In the genomic region with DNA sequence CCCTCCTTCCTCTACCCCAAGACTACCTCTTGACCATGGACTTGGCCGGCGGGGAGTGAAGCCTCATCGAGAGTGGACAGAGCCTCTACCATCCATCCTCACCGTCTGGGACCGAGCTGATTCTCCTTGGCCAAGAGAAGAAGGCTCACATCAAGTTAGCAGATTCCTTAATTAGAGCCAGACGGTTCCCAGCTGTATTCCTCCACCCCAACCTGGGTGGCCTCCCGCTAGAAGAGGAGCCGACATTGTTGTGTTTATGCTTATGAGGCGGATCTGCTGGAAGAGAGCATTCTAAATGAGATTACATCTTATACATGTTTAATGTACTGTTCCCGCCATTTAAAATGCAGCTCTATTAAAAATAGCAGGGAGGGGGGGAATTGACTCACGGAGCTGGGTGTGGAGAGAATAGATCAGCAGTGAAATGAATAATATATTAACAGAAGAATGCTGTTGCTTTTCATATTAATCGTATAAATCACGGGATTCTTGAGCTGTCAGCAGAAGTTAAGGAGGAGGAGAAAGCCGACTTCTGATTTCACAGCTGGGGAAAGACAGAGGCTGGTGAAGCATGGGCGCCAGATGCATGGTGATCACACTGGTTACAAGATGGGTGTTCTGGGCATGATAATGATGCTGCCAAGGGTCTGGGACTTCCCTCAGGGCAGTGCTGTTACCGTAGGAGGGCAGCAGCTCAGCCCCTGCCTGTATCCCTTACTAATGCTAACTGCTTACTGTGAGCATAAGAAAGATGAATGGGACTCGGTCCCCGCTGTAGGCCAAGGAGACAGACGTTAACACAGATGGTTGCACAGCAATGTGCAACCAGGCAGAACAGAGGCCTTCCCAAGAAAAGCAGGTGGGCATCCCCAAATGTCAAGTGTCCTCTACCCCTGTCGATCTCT, we compare ENCODE assay signal across 9 mouse cellular contexts. TPM values are rescaled to one million over a fixed set of nuclear protein-coding genes. Genes with fewer than 3 reads are reported as not detected.
DNase-seq lines count a peak whose midpoint lies in the region; ATAC-seq lines count a peak whose summit lies in the region.
"Had no signal": no experiment of that assay in that cellular context is flagged by ENCODE, and none has a peak within 500 bp of the region (broad histone marks: within the 10 kb centered on the region; RNA-seq: fewer than 3 reads in every experiment).

No protein-coding gene starts in this region.

- intact Hi-C loops in gastrocnemius, postnatal 14 days (cut with DNase I; ENCODE audit: low total_unique reads) = no loop called here

- H3K36me3 ChIP-seq in forebrain, embryonic 12.5 days (replicated peaks) = no peaks in the 10 kb centered on the region
- H3K36me3 ChIP-seq in forebrain, embryonic 11.5 days (ENCODE audit: control insufficient read depth, insufficient read depth, low read length) = no peaks in the 10 kb centered on the region
- H3K36me3 ChIP-seq in forebrain, embryonic 16.5 days (ENCODE audit: control insufficient read depth, insufficient read depth) = no peaks in the 10 kb centered on the region
- no peaks in the 10 kb centered on the region for H3K36me3 ChIP-seq in midbrain, embryonic 12.5 days

- 52% methylated on average over 20 of the region's 20 CpGs for WGBS in forebrain, embryonic 12.5 days
- 65% methylated on average over 20 of the region's 20 CpGs for WGBS in forebrain, embryonic 11.5 days
- WGBS in forebrain, embryonic 16.5 days = 31% methylated on average over 20 of the region's 20 CpGs
- 49% methylated on average over 20 of the region's 20 CpGs for WGBS in midbrain, embryonic 12.5 days

- ATAC-seq in forebrain, embryonic 12.5 days (ENCODE audit: low FRiP score) = peak; percentile 41; the same call in 1 of the 2 replicates
- ATAC-seq in forebrain, embryonic 11.5 days (replicated peaks; ENCODE audit: low FRiP score) = no peak
- peak; percentile 82 for ATAC-seq in forebrain, embryonic 16.5 days
- peak; percentile 74 for ATAC-seq in midbrain, embryonic 12.5 days (ENCODE audit: low FRiP score, low read depth)

- H3K4me3 ChIP-seq in forebrain, embryonic 12.5 days (replicated peaks) = no peak overlapping the region
- H3K4me3 ChIP-seq in forebrain, embryonic 11.5 days (ENCODE audit: low read depth, low read length) = no peak overlapping the region
- H3K4me3 ChIP-seq in forebrain, embryonic 16.5 days (replicated peaks; ENCODE audit: low read length) = no peak overlapping the region
- H3K4me3 ChIP-seq in midbrain, embryonic 12.5 days = no peak overlapping the region

- H3K9ac ChIP-seq in forebrain, embryonic 12.5 days = no peak overlapping the region
- H3K9ac ChIP-seq in forebrain, embryonic 11.5 days (ENCODE audit: low read length) = no peak overlapping the region
- no peak overlapping the region for H3K9ac ChIP-seq in forebrain, embryonic 16.5 days (replicated peaks; ENCODE audit: low read depth, low read length)
- no peak overlapping the region for H3K9ac ChIP-seq in midbrain, embryonic 12.5 days (replicated peaks)

- H3K4me1 ChIP-seq in forebrain, embryonic 12.5 days = peaks cover 11% of the 10 kb centered on the region
- H3K4me1 ChIP-seq in forebrain, embryonic 11.5 days (replicated peaks; ENCODE audit: control insufficient read depth, insufficient read depth, low read length) = no peaks in the 10 kb centered on the region
- peaks cover 12% of the 10 kb centered on the region for H3K4me1 ChIP-seq in forebrain, embryonic 16.5 days (replicated peaks; ENCODE audit: control insufficient read depth, insufficient read depth, low read length)
- H3K4me1 ChIP-seq in midbrain, embryonic 12.5 days = peaks cover 8% of the 10 kb centered on the region

- no peak for DNase-seq in forebrain, embryonic 11.5 days (ENCODE audit: low spot score)
- peak; percentile 71 for DNase-seq in brain, adult 2 months (ENCODE audit: low read depth, low spot score)
- no peak for DNase-seq in gastrocnemius, postnatal 14 days
- DNase-seq in ovary, adult 18-20 months (ENCODE audit: low spot score) = no peak
- no peak for DNase-seq in embryo, embryonic 10 days (ENCODE audit: low spot score)

- H3K27ac ChIP-seq in forebrain, embryonic 12.5 days = peak overlapping the region; percentile 46
- H3K27ac ChIP-seq in forebrain, embryonic 11.5 days (ENCODE audit: low read depth, low read length) = no peak overlapping the region
- peak overlapping the region; percentile 85 for H3K27ac ChIP-seq in forebrain, embryonic 16.5 days (ENCODE audit: low read length)
- H3K27ac ChIP-seq in midbrain, embryonic 12.5 days (replicated peaks) = peak overlapping the region; percentile 52

- no peaks in the 10 kb centered on the region for H3K27me3 ChIP-seq in forebrain, embryonic 12.5 days
- H3K27me3 ChIP-seq in forebrain, embryonic 11.5 days (ENCODE audit: control insufficient read depth, insufficient read depth, low read length) = no peaks in the 10 kb centered on the region
- no peaks in the 10 kb centered on the region for H3K27me3 ChIP-seq in forebrain, embryonic 16.5 days (replicated peaks; ENCODE audit: control insufficient read depth, insufficient read depth, low read length)
- H3K27me3 ChIP-seq in midbrain, embryonic 12.5 days = no peaks in the 10 kb centered on the region; the same call in 1 of the 2 replicates

- no peaks in the 10 kb centered on the region for H3K9me3 ChIP-seq in forebrain, embryonic 12.5 days
- no peaks in the 10 kb centered on the region for H3K9me3 ChIP-seq in forebrain, embryonic 11.5 days (ENCODE audit: control insufficient read depth, low read length)
- H3K9me3 ChIP-seq in forebrain, embryonic 16.5 days (ENCODE audit: control insufficient read depth, low read length) = no peaks in the 10 kb centered on the region
- H3K9me3 ChIP-seq in midbrain, embryonic 12.5 days = no peaks in the 10 kb centered on the region; the same call in 1 of the 2 replicates

- no peak overlapping the region for H3K4me2 ChIP-seq in forebrain, embryonic 12.5 days
- no peak overlapping the region for H3K4me2 ChIP-seq in forebrain, embryonic 11.5 days (ENCODE audit: low read depth, low read length, severe bottlenecking)
- H3K4me2 ChIP-seq in forebrain, embryonic 16.5 days (ENCODE audit: low read length) = peak overlapping the region; percentile 29; the same call in 1 of the 2 replicates
- H3K4me2 ChIP-seq in midbrain, embryonic 12.5 days (replicated peaks) = no peak overlapping the region

RNA-seq across cellular contexts. Expression of a gene that starts 57.9 kb away (rescaled TPM):
- 48.1 and 56.0 TPM in 2 replicates for polyA plus RNA-seq in forebrain, embryonic 12.5 days (2016; fragmentation: Nextera tagmentation; extraction: Ambion mirVana)
- polyA plus RNA-seq in forebrain, embryonic 11.5 days (2014; fragmentation: Nextera tagmentation; extraction: Ambion mirVana) = 14.5 and 16.0 TPM in 2 replicates
- 124 and 229 TPM in 2 replicates for polyA plus RNA-seq in forebrain, embryonic 16.5 days (2015; fragmentation: Nextera tagmentation; extraction: Ambion mirVana)
- 55.1 and 65.3 TPM in 2 replicates for polyA plus RNA-seq in midbrain, embryonic 12.5 days (2016; fragmentation: Nextera tagmentation; extraction: Ambion mirVana)
- total RNA-seq in gastrocnemius, postnatal 14 days (2021) = not detected
- polyA plus RNA-seq: C2C12 had no signal
